Mouse (Mus musculus): ENCODE measurements around the gene Mfap4. TPM values are rescaled to one million over a fixed set of nuclear protein-coding genes. Genes with fewer than 3 reads are reported as not detected.

Gene Mfap4
- polyA plus RNA-seq, 1 experiment, result not detected

- WGBS, result 82% methylated on average over 3 of the region's 3 CpGs
- no peak overlapping the region for H3K27ac ChIP-seq (ENCODE audit: insufficient read depth, low read depth, low read length)
Measured at GRCm38 (mm10) chr11:61519484-61520107, 34.4 kb downstream of the Mfap4 start.

DNA sequence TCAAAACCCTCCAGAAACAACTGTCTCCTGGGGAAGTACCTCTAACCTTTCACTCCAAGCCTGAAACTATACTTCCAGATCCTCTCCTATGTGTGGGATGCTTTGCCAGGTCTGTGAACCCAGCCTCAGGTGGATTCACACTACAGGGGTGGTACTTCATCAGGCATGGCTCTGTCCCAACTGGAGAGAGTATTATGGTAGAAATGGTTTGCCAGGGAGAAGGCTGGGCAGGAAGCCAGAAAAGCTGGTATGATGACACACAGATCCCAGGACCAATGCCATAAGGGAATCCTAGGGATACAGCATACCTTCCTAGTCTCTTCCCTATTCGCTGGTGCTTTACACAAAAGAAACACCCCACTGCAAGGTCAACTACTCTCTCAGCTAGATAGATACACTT is 41.6 kb downstream of the Mfap4 start:
- Histone ChIP-seq H3K4me1 (ENCODE audit: control insufficient read depth, insufficient read depth, low read length) (peaks cover 7% of the 10 kb centered on the region), H3K4me3 (ENCODE audit: insufficient read depth, low read depth, low read length) (no peak overlapping the region), H3K27ac (ENCODE audit: insufficient read depth, low read depth, low read length) (no peak overlapping the region)
- TF ChIP-seq CTCF (IDR thresholded peaks at IDR 0.05; ENCODE audit: insufficient read depth, low read depth, low read length), result no peak
- no peak for TF ChIP-seq POLR2A (IDR thresholded peaks at IDR 0.05; ENCODE audit: insufficient read depth, low read depth, low read length)
- WGBS, result 78% methylated on average over 1 of the region's 1 CpGs

More at GRCm38 (mm10) chr11:61519484-61520107, 34.4 kb downstream of the Mfap4 start:
- H3K4me3 ChIP-seq (ENCODE audit: insufficient read depth, low read depth, low read length), result no peak overlapping the region
- H3K4me1 ChIP-seq (ENCODE audit: control insufficient read depth, insufficient read depth, low read length), result no peaks in the 10 kb centered on the region; the same call in 1 of the 2 replicates
- no peak for TF ChIP-seq POLR2A (IDR thresholded peaks at IDR 0.05; ENCODE audit: insufficient read depth, low read depth, low read length)
- no peak for TF ChIP-seq CTCF (IDR thresholded peaks at IDR 0.05; ENCODE audit: insufficient read depth, low read depth, low read length)

DNA sequence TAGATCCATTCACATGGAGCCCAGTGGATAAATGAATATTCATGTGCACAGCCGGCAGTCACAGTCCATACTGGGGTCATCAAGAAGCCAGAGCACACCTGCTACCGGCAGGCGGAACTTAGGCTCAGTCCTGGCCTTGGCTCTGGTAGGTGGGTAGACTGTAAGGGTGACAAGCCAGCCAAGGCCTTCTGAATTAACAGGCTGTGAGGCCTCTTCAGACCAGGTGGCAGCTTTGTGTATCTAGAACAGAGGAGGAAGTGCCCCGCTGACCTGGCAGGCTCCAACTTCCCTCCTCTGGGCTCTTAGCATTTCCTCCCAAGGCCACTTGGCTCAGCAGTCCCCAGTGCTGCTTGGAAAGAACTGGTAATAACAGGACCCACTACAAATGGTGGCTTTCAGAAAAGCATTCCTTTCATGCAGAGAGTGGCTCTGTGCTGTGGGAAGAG is 44.1 kb downstream of the Mfap4 start:
- 30% methylated on average over 4 of the region's 4 CpGs for WGBS
- peak overlapping the region; percentile 50; the same call in 1 of the 2 replicates for H3K27ac ChIP-seq (ENCODE audit: insufficient read depth, low read depth, low read length)
- H3K4me3 ChIP-seq (ENCODE audit: insufficient read depth, low read depth, low read length), result no peak overlapping the region
- H3K4me1 ChIP-seq (ENCODE audit: control insufficient read depth, insufficient read depth, low read length), result peaks cover 11% of the 10 kb centered on the region
- TF ChIP-seq CTCF (IDR thresholded peaks at IDR 0.05; ENCODE audit: insufficient read depth, low read depth, low read length), result no peak
- no peak for TF ChIP-seq POLR2A (IDR thresholded peaks at IDR 0.05; ENCODE audit: insufficient read depth, low read depth, low read length)

DNA sequence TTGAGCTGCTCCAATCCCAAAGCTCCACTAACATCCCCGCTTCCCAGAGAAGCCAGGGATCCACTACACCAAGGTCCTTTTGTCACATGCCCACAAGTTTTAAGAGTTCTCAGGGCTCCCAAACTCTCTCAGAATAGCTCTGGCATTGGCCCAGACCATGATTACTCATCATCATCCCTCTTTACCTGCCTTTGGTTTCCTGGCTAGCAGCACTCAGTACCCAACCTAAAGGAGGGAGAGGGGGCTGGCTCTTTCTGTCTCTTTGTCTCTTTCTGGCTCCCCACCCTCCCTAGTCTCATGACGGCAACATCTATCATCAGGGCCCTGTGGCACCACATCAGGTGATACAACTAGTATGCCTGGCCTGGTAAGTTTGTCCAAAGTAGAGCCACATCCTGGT is 47.6 kb downstream of the Mfap4 start:
- 95% methylated on average over 2 of the region's 2 CpGs for WGBS
- Histone ChIP-seq H3K27ac (ENCODE audit: insufficient read depth, low read depth, low read length) (no peak overlapping the region), H3K4me1 (ENCODE audit: control insufficient read depth, insufficient read depth, low read length) (peaks cover 17% of the 10 kb centered on the region), H3K4me3 (ENCODE audit: insufficient read depth, low read depth, low read length) (no peak overlapping the region)
- TF ChIP-seq POLR2A (IDR thresholded peaks at IDR 0.05; ENCODE audit: insufficient read depth, low read depth, low read length) (no peak), CTCF (IDR thresholded peaks at IDR 0.05; ENCODE audit: insufficient read depth, low read depth, low read length) (no peak)

DNA sequence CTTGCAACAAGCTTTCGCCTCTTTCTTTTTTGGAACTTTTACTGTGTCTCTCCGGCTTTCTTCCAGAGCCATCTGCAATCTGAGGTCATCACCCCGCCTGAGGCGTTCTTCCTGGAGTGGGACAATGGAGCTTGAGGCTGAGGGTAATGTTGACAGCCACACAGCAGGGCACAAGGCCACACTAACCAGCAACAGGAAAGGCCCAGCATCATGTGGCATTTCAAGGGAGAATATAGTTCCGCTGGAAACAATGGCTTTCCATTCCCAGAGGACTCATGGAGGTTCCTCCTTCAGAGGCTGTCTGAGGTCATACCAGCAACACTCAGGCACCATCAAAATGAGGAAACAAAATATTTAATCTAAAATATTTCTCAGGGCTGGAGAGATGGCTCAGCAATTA is 48.3 kb downstream of the Mfap4 start:
- Histone ChIP-seq H3K27ac (ENCODE audit: insufficient read depth, low read depth, low read length) (peak overlapping the region; percentile 32), H3K4me1 (ENCODE audit: control insufficient read depth, insufficient read depth, low read length) (peaks cover 17% of the 10 kb centered on the region), H3K4me3 (ENCODE audit: insufficient read depth, low read depth, low read length) (no peak overlapping the region)
- TF ChIP-seq POLR2A (IDR thresholded peaks at IDR 0.05; ENCODE audit: insufficient read depth, low read depth, low read length) (no peak), CTCF (IDR thresholded peaks at IDR 0.05; ENCODE audit: insufficient read depth, low read depth, low read length) (no peak)
- 87% methylated on average over 5 of the region's 5 CpGs for WGBS

DNA sequence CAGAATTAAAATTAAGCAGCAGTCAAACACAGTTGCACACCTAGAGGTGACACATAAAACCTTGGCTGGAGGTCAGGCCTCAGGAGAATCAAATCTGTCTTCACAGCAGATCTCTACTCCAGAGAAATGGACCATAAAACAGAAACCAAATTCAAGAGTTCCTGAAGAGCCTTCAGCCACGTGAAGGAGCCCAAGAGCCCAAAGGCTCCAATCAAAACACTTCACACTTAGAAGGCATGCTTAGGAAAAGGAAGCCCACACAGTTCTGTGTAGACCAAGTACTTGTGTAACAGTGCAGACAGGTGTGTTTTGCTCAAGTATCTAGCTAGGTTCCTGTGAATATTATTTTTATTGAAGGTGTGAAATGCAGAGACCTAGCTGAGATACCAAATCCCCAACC is 50.3 kb downstream of the Mfap4 start:
- Histone ChIP-seq H3K4me3 (ENCODE audit: insufficient read depth, low read depth, low read length) (no peak overlapping the region), H3K27ac (ENCODE audit: insufficient read depth, low read depth, low read length) (no peak overlapping the region), H3K4me1 (ENCODE audit: control insufficient read depth, insufficient read depth, low read length) (peaks cover 10% of the 10 kb centered on the region; the same call in 1 of the 2 replicates)
- TF ChIP-seq CTCF (IDR thresholded peaks at IDR 0.05; ENCODE audit: insufficient read depth, low read depth, low read length) (no peak), POLR2A (IDR thresholded peaks at IDR 0.05; ENCODE audit: insufficient read depth, low read depth, low read length) (no peak)
- 44% methylated on average over 1 of the region's 1 CpGs for WGBS

DNA sequence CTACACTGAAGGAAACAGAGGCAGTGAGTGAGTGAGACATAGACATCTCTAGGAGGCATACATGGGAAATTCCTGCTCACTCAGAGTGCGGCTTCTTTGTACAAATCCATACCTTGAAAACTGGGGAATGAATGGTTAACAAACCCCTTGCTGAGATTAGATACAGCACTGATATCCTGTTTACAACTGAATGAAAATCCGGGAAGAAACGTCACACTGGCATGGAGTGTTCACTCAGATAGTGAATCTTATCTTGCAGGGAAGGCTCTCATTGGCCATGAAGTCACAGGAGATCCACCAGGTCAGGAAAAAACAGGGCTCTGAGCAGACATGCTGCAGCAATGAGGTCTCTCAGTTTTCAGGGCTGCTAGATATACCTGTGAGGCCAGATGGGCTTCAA is 51.7 kb downstream of the Mfap4 start:
- TF ChIP-seq CTCF (IDR thresholded peaks at IDR 0.05; ENCODE audit: insufficient read depth, low read depth, low read length), result no peak
- TF ChIP-seq POLR2A (IDR thresholded peaks at IDR 0.05; ENCODE audit: insufficient read depth, low read depth, low read length), result no peak
- peaks cover 10% of the 10 kb centered on the region; the same call in 1 of the 2 replicates for H3K4me1 ChIP-seq (ENCODE audit: control insufficient read depth, insufficient read depth, low read length)
- 69% methylated on average over 3 of the region's 3 CpGs for WGBS
- peak overlapping the region; percentile 37 for H3K27ac ChIP-seq (ENCODE audit: insufficient read depth, low read depth, low read length)
- H3K4me3 ChIP-seq (ENCODE audit: insufficient read depth, low read depth, low read length), result no peak overlapping the region

- WGBS, result 70% methylated on average over 3 of the region's 3 CpGs
- H3K4me1 ChIP-seq (ENCODE audit: control insufficient read depth, insufficient read depth, low read length), result peaks cover 9% of the 10 kb centered on the region; the same call in 1 of the 2 replicates
- TF ChIP-seq POLR2A (IDR thresholded peaks at IDR 0.05; ENCODE audit: insufficient read depth, low read depth, low read length), result no peak
- no peak for TF ChIP-seq CTCF (IDR thresholded peaks at IDR 0.05; ENCODE audit: insufficient read depth, low read depth, low read length)
- H3K4me3 ChIP-seq (ENCODE audit: insufficient read depth, low read depth, low read length), result no peak overlapping the region
- H3K27ac ChIP-seq (ENCODE audit: insufficient read depth, low read depth, low read length), result peak overlapping the region; percentile 37
Measured at GRCm38 (mm10) chr11:61537362-61537761, 52.1 kb downstream of the Mfap4 start.

Other genes starting within 250 kb of the Mfap4 start
- not detected in 2 replicates for gene Aldh3a2, start 218.0 kb upstream of the Mfap4 start, polyA plus RNA-seq (2012; ENCODE audit: insufficient read depth, insufficient read length, low replicate concordance, missing spikeins)
- gene Slc47a2, start 142.6 kb upstream of the Mfap4 start, polyA plus RNA-seq (2012; ENCODE audit: insufficient read depth, insufficient read length, low replicate concordance, missing spikeins), result not detected in 2 replicates
- not detected in 2 replicates for gene Slc47a1, start 107.1 kb upstream of the Mfap4 start, polyA plus RNA-seq (2012; ENCODE audit: insufficient read depth, insufficient read length, low replicate concordance, missing spikeins)
- gene Rnf112, start 31.3 kb upstream of the Mfap4 start, polyA plus RNA-seq (2012; ENCODE audit: insufficient read depth, insufficient read length, low replicate concordance, missing spikeins), result not detected in 2 replicates
- not detected in 2 replicates for gene Mapk7, start 9.0 kb downstream of the Mfap4 start, polyA plus RNA-seq (2012; ENCODE audit: insufficient read depth, insufficient read length, low replicate concordance, missing spikeins)
- gene B9d1, start 19.7 kb downstream of the Mfap4 start, polyA plus RNA-seq (2012; ENCODE audit: insufficient read depth, insufficient read length, low replicate concordance, missing spikeins), result not detected in 2 replicates
- not detected in 2 replicates for gene Epn2, start 94.3 kb downstream of the Mfap4 start, polyA plus RNA-seq (2012; ENCODE audit: insufficient read depth, insufficient read length, low replicate concordance, missing spikeins)
- gene Grap, start 167.8 kb downstream of the Mfap4 start, polyA plus RNA-seq (2012; ENCODE audit: insufficient read depth, insufficient read length, low replicate concordance, missing spikeins), result not detected in 2 replicates
- not detected in 2 replicates for gene Fam83g, start 198.7 kb downstream of the Mfap4 start, polyA plus RNA-seq (2012; ENCODE audit: insufficient read depth, insufficient read length, low replicate concordance, missing spikeins)
- gene Slc5a10, start 235.4 kb downstream of the Mfap4 start, polyA plus RNA-seq (2012; ENCODE audit: insufficient read depth, insufficient read length, low replicate concordance, missing spikeins), result not detected in 2 replicates

Data from olfactory bulb, adult 2 months (tissue).